Mouse (Mus musculus) T-cell, adult 2 months (primary cell): ENCODE measurements around the gene Eomes.

ENCODE experiments used
- DNase-seq: peaks from one replicate; pipeline ENCODE4 v3.0.0; 2022; ENCODE audit warnings: low spot score

Gene Eomes

GRCm38 (mm10) chr9:118477961-118478360, at the start of gene Eomes:
Gene Eomes (plus strand): TSS chr9:118478212.
- DNase-seq, result no peak

GRCm38 (mm10) chr9:118444809-118445208, 33.2 kb upstream of the Eomes start:
- no peak for DNase-seq

- DNase-seq, result no peak
These were observed 28.7 kb upstream of the Eomes start for GRCm38 (mm10) chr9:118449336-118449735.

- DNase-seq, result no peak
These were observed 24.6 kb upstream of the Eomes start for GRCm38 (mm10) chr9:118453427-118453826.

- DNase-seq, result no peak
These were observed 22.7 kb upstream of the Eomes start for GRCm38 (mm10) chr9:118455188-118455845.

GRCm38 (mm10) chr9:118456405-118456804, 21.6 kb upstream of the Eomes start:
- DNase-seq, result no peak

GRCm38 (mm10) chr9:118458039-118458438, 20.0 kb upstream of the Eomes start:
- no peak for DNase-seq

GRCm38 (mm10) chr9:118464031-118464430, 14.0 kb upstream of the Eomes start:
- DNase-seq, result no peak

GRCm38 (mm10) chr9:118468301-118468700, 9.7 kb upstream of the Eomes start:
- no peak for DNase-seq

GRCm38 (mm10) chr9:118469272-118469671, 8.7 kb upstream of the Eomes start:
- DNase-seq, result no peak

- no peak for DNase-seq
These were observed 6.7 kb upstream of the Eomes start for GRCm38 (mm10) chr9:118471296-118471695.

GRCm38 (mm10) chr9:118476211-118476765, 1.7 kb upstream of the Eomes start:
- DNase-seq, result no peak

GRCm38 (mm10) chr9:118476766-118477271, 1.2 kb upstream of the Eomes start:
- DNase-seq, result no peak

GRCm38 (mm10) chr9:118477281-118477931, 606 bp upstream of the Eomes start:
- DNase-seq, result no peak

GRCm38 (mm10) chr9:118478458-118478838, 436 bp downstream of the Eomes start:
- DNase-seq, result peak; percentile 52

GRCm38 (mm10) chr9:118478839-118479507, 961 bp downstream of the Eomes start:
- DNase-seq, result peak; percentile 50

- no peak for DNase-seq
These were observed 1.7 kb downstream of the Eomes start for GRCm38 (mm10) chr9:118479508-118480291.

- DNase-seq, result no peak
These were observed 2.3 kb downstream of the Eomes start for GRCm38 (mm10) chr9:118480292-118480690.

- no peak for DNase-seq
These were observed 4.2 kb downstream of the Eomes start for GRCm38 (mm10) chr9:118482210-118482609.

- no peak for DNase-seq
These were observed 8.5 kb downstream of the Eomes start for GRCm38 (mm10) chr9:118486361-118487095.

GRCm38 (mm10) chr9:118487096-118487395, 9.0 kb downstream of the Eomes start:
- DNase-seq, result no peak
